Mouse (Mus musculus) layer of hippocampus, postnatal 10 days (tissue): ENCODE data around the gene Sult5a1. TPM values are rescaled to one million over a fixed set of nuclear protein-coding genes. Genes with fewer than 3 reads are reported as not detected.
"Not testable (repeated sequence)": the region's sequence is repeated elsewhere in the genome, so short reads cannot be mapped to it uniquely, and the experiment has no call there.

Experiments
- DNase-seq, 2 experiments: peaks; one replicate each; pipeline ENCODE4 v3.0.0; 2021; ENCODE audit warnings: low spot score in 2 of 2
- long read RNA-seq: library from polyadenylated mRNA; stranded (forward); transcript quantifications from one replicate; pipeline ENCODE4 v2.0.0, GENCODE M21; 2023
- total RNA-seq, 2 experiments: library from RNA; stranded (reverse); gene quantifications; 2 replicates each; pipeline ENCODE4 v1.2.3; 2021

Gene Sult5a1
- total RNA-seq, result 1 to 10 TPM in 1 of 2 experiments, under 1 TPM in 1; 0.80 to 1.1 TPM
- long read RNA-seq, result 0 reads

- DNase-seq, result peak in 1 of 2 experiments; percentile 9
Observed at GRCm38 (mm10) chr8:123157888-123158465, at the start of gene Sult5a1. Sult5a1 (minus strand) TSS chr8:123158315.

- no peak for DNase-seq
Observed at GRCm38 (mm10) chr8:123203571-123203970, 45.5 kb upstream of the Sult5a1 start.

- peak; percentile 88 to 89 for DNase-seq
Observed at GRCm38 (mm10) chr8:123202288-123202687, 44.2 kb upstream of the Sult5a1 start.

DNA sequence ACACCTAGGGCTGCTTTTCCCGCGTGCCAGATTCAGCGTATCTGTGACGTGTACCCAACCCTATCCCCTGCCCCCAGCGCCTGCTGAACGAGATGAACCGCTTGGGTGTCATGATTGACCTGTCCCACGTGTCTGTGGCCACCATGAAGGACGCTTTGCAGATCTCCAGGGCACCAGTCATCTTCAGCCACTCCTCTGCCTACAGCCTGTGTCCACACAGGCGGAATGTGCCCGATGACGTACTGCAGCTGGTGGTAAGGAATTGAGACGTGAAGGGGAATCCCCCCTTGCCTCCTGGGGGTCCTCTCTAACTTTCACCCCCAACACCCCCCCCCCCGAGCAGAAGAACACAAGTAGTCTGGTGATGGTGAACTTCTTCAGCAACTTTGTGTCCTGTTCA, 41.7 kb upstream of the Sult5a1 start:
- DNase-seq, result no peak

DNA sequence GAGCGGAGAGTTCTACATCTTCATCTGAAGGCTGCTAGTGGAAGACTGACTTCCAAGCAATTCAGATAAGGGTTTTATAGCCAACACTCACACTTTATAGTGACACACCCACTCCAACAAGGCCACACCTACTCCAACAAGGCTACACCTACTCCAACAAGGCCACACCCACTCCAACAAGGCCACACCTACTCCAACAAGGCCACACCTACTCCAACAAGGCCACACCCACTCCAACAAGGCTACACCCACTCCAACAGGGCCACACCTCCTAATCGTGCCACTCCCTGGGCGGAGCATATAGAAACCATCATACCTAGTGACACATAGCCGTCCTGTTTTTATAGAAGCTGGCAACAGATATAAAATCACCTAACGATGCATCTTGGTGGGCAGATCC, 38.9 kb upstream of the Sult5a1 start:
- DNase-seq, result not testable (repeated sequence)

DNA sequence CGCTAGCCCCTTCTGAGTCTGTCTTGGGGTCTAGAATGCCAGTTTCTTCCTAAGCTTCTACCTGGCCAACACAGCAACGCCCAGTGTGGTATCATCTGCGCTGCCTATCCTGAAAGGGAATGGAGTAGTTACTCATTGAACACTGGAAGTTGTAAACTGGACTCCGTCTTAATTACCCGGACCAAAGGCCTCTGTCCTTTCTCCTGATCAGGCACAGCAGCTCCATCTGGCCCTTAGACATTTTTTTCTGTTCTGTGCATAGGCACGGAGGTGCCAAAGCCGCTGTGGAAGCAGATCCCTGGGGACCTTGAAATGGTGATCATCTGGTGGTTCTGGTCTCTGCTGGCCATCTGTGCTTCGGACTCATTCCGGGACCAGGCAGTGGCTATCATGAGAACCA, 35.7 kb upstream of the Sult5a1 start:
- no peak for DNase-seq

GRCm38 (mm10) chr8:123191908-123192307, 33.8 kb upstream of the Sult5a1 start:
- DNase-seq, result no peak

DNA sequence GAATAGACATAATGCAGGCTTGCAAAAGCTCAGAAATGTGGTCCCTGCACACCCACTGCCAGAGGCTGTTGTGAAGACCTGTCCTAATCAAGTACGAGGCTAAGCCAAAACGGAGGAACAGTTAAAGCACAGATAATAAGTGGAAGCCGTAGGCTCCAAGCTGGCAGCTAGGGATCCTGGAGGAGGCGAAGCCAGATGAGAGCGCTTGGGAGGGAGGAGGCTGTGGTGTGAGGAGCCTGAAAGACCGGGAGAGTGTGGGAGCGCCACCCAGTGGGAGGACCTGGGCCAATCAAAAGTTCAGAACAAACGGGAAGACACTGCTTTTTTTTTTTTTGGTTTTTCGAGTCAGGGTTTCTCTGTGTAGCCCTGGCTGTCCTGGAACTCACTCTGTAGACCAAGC, 32.6 kb upstream of the Sult5a1 start:
- peak; percentile 80 to 88 for DNase-seq

DNA sequence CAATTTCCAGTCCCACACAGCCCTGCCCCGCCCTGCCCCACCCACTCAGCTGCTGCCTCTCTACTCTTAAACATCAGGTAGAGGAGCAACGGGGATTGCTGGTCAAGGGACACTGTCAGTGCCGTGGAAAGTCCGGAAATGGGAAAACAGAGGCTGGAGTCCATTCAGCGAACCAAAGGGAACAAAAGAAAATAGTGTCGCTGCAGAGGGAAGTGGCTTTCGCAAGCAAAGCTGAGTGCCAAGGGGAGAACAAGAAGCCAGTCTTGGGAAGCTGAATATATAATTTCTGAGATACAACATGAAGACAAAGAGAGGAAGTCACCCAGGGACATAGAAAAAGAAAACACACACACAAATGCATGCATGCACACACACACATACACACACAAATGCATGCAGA, 30.7 kb upstream of the Sult5a1 start:
- no peak for DNase-seq

DNA sequence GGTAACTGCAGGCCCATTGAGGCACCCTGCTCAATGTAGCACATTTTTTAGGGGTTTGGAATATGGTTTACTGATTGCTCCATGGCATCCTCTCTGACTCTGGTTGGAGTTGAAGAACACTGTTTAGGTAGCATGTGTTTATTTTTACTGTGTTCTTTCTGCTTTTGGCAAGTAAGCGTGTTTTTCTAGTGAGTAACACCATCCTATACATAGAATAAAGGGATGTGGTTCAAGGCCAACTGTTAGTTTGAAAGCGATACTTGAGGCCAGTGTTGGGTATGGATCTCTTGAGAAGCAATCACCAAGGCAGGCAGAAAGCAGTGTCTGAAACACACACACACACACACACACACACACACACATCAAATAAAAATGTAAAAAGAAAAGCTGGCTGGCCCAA, 29.9 kb upstream of the Sult5a1 start:
- no peak for DNase-seq

DNA sequence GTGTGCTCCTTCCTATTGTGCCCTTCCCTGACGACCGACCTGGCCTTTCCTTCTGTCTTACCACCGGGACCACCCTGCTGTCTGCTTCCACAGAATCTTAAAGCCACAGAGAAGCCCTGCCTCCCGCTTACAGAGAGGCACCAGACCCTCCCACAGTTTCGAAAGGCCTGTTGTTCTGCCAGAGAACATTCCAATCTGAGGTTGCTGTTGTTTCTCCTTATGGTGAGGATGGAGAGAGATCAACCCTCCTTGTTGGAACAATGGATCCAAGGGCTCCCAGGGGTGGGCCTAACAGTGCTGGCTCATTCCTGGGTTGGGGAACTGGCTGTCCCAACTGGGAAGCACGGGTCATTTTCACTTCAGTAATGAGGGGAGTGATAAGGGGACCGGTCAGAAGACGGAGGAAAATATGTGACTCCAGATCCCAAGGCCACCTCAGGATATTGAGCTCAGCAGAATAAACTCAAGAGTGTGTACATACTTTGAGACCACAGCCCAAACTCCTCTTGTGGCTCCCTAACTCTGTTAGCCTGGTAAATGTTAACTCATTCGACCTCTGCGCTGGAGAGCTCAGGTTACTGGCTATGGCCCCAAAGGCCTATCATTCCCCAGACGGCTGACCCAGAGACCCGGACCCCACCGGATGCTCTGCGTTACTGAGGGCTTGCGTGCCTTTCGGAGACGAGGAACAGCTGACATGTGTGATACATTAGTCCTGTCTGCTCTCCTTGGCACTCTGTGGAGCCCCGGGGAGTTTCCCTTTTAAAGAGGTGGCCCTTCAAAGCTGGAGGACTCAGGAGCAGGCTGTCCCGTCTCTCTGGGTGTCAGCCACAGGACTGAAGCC, 27.7 kb upstream of the Sult5a1 start, which contains the start of gene Dpep1:
Gene Dpep1, plus strand, starts transcription at position 677 of the 844 bp plus-strand sequence.
- DNase-seq, result no peak

- no peak for DNase-seq
Observed at GRCm38 (mm10) chr8:123181391-123181790, 23.3 kb upstream of the Sult5a1 start.

- no peak for DNase-seq
Observed at GRCm38 (mm10) chr8:123156070-123156773, 1.9 kb downstream of the Sult5a1 start.

DNA sequence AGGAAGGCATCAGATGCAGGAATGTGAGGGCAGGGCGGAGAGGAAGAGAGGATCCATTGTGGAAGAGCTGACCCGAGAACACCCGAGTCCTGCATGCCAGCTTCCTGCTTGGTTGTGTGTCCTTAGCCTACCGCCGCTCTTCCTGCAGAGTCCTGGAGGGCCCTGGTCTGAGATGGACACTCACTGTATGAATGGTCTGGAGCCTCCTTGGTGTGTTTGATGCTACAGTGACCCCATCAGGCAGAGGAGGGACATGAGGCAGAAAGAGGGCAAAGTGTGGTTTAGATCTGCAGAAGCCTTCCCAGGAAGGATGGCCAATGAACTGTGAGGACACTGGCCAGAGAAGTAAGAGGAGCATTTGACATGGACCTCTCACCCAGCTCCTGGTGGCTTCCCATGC, 2.9 kb downstream of the Sult5a1 start:
- DNase-seq, result peak in 1 of 2 experiments; percentile 15

DNA sequence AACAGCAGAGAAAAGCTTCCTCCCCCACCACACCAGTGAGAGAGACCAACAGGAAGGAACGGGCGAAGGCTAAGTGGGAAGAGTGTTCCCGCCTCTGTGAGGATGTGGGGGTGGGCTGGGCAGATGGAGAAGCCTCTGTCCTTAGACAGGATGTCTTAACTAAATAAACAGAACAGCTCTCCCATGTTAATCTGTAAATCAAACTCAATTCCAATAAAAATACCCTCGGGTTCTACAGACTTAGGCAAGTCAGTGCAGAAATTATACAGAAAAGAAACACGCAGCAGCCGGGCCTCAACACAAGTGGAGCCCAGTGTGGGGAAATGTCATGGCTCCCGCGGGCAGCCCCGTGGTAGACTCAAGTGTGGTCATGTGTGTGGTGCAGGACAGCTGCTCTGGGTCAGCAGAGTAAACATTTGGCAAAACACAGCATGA, 7.4 kb downstream of the Sult5a1 start:
- no peak for DNase-seq

DNA sequence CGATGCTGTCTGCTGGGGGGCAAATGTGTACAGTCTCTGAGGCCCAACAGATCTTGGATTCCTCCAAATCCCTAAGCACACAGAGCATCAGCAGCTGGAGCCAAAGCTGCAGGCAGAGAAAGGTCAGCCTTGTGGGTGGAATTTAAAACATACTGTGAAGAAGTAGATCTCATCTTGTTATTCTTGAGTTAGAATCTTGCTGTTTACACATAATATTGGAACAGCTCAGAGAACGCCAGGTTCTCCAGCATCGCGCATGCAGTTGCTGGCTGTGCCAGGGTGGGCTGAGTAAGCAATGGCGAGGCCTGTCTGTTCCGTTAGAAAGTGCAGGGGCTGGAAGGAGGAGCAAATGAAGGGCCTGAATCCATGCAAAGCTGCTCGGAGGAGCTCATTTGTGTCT, 11.7 kb downstream of the Sult5a1 start:
- DNase-seq, result peak in 1 of 2 experiments; percentile 30

DNA sequence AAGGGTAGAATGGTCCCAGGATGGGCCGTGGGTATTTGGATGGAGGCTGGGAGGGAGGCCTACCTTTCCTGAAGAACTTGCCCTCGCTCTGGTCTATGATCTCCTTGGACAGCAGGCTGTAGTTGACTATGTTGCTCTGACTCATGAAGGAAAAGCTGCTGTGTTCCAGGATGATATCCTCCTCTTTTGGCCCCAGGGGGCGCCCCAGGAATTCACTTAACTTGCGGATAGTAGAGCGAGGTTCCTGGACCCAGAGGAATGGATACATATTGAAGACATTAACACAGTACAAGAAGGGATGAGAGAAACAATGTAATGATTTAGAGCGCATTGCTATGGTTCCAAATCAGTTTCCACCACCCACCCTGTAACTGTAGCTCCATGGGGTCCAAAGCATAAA, 12.8 kb downstream of the Sult5a1 start:
- DNase-seq, result peak in 1 of 2 experiments; percentile 47

DNA sequence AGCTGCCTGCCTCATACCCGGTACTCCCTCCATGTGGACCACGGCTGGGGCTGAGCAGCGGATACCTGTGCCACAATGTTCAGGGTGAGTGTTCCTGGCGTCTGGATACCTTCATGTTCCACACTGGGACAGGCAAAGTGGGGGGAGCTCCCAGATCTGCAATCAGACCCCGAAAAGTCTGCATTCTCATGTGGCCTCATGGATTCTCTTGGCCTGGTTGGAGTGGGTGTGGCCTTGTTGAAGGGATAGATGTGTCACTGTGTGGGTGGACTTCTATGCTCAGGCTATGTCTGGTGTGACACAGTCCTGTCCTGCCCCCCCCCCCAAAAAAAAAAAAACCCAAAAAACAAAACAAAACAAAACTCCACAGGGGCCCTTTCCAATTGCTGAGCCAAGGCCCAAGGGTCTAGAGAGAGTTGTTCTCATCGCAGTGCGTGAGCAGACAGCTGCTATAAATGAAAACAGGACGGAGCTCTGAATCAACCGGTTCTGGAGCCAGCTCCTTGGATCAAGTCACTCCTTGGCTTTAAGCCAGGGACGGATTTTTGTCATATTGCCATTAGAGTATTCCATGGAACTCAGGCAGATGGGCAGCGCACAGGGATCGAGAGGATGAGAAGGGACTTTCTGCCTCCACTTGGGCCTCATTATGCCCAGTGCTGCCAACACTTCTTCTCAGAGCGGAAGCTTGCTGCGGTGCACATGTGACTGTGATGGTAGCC, 16.2 kb downstream of the Sult5a1 start:
- DNase-seq, result peak; percentile 77 to 82

DNA sequence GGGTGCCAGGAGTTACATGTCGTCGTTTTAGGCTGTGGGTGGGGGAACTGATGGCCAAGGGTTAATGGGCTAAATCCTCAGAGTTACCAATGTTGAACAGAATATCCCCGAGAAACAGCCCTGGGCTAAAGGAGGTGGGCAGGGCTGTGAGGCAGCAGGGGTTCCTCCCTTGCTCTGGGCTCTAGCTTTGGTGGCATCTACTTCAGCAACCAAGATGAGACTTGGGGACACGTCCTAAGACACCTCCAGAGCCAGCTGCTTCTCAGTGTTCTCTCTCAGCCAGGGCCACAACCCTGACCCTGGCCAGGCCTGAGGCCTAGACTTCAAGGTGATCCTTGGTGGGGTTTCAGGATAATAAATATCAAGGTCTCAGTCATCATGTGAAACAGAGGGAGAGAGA, 19.4 kb downstream of the Sult5a1 start:
- DNase-seq, result no peak

- peak; percentile 54 to 62 for DNase-seq
Observed at GRCm38 (mm10) chr8:123137645-123138077, 20.5 kb downstream of the Sult5a1 start.

GRCm38 (mm10) chr8:123136287-123136686, 21.8 kb downstream of the Sult5a1 start:
- no peak for DNase-seq
